Mouse (Mus musculus) hindbrain, embryonic 10.5 days (tissue): ENCODE measurements around the gene Notch3. TPM values are rescaled to one million over a fixed set of nuclear protein-coding genes. Genes with fewer than 3 reads are reported as not detected.
"Not testable (repeated sequence)": the region's sequence is repeated elsewhere in the genome, so short reads cannot be mapped to it uniquely, and the experiment has no call there.

ENCODE experiments used
- DNase-seq: peaks from one replicate; pipeline ENCODE4 v3.0.0-alpha.2; 2017; ENCODE audit warnings: low spot score
- H3K27ac ChIP-seq: fragments of 300-500 bp; sonication (generic); 2 replicates; pipeline ENCODE4 v1.5.1; 2016; ENCODE audit warnings: mild to moderate bottlenecking, moderate library complexity
- H3K27me3 ChIP-seq: fragments of 300-500 bp; sonication (generic); 2 replicates; pipeline ENCODE4 v1.6.1; 2016; ENCODE audit warnings: mild to moderate bottlenecking; ENCODE audit not compliant: poor library complexity, insufficient read depth, severe bottlenecking
- H3K36me3 ChIP-seq: fragments of 300-500 bp; sonication (generic); 2 replicates; pipeline ENCODE4 v1.6.1; 2016; ENCODE audit warnings: mild to moderate bottlenecking, moderate library complexity
- H3K4me1 ChIP-seq: fragments of 300-500 bp; sonication (generic); replicated peaks from 2 replicates; pipeline ENCODE4 v1.6.1; 2016; ENCODE audit warnings: mild to moderate bottlenecking
- H3K4me3 ChIP-seq: fragments of 300-500 bp; sonication (generic); 2 replicates; pipeline ENCODE4 v1.5.1; 2016; ENCODE audit warnings: mild to moderate bottlenecking, moderate library complexity
- H3K9me3 ChIP-seq: fragments of 300-500 bp; sonication (generic); 2 replicates; pipeline ENCODE4 v1.6.1; 2016; ENCODE audit warnings: mild to moderate bottlenecking, moderate library complexity
- WGBS: fragments of 180-500 bp; shearing (Covaris S2); methylation state at CpG from one replicate; pipeline ENCODE4 v1.1.7; 2016; 5-methylcytosine and 5-hydroxymethylcytosine counted together
- polyA plus RNA-seq: library from polyadenylated mRNA; unstranded; fragments of >200 nt; fragmentation: Nextera tagmentation; extraction: Ambion mirVana; gene quantifications from 2 replicates; pipeline ENCODE4 v1.2.1, GENCODE M21; 2016

The Notch3 gene
- 22.9 and 26.0 TPM in 2 replicates for polyA plus RNA-seq

DNA sequence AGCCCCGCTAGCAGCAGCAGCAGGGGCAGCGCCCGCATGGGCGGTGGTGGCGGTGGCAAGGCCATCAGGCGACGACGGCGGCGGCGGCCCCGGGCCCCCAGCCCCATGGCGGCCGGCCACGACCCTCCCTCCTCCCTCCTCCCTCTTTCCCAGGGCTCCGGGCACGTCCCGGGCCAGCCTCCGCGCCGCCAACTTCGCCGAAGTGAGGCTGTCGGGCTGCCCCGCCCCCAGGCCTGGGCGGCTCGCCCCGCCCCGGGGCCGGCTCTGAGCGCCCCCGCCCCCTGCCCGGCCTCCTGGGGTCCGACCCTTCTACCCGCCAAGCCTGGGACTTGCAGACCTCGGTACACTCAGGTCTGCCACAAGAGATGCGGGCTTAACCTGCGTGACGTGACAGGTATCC lies at the start of gene Notch3:
Gene Notch3, minus strand, starts transcription at position 166 of the 400 bp plus-strand sequence.
- Histone ChIP-seq H3K27me3 (peaks cover 9% of the 10 kb centered on the region; the same call in 1 of the 2 replicates), H3K27ac (peak within 1 kb of the TSS; percentile 97), H3K4me3 (peak within 1 kb of the TSS; percentile 81), H3K9me3 (no peaks in the 10 kb centered on the region), H3K36me3 (peaks cover 15% of the 10 kb centered on the region), H3K4me1 (peaks cover 57% of the 10 kb centered on the region)
- WGBS = under 1% methylated on average over 39 of the region's 39 CpGs
- peak; percentile 86 for DNase-seq

GRCm38 (mm10) chr17:32215587-32215986 lies 48.9 kb upstream of the Notch3 start:
- 72% methylated on average over 4 of the region's 4 CpGs for WGBS
- H3K36me3 ChIP-seq = peaks cover 98% of the 10 kb centered on the region
- not testable (repeated sequence) for H3K4me3 ChIP-seq, DNase-seq, H3K4me1 ChIP-seq, H3K27me3 ChIP-seq, H3K9me3 ChIP-seq, H3K27ac ChIP-seq

DNA sequence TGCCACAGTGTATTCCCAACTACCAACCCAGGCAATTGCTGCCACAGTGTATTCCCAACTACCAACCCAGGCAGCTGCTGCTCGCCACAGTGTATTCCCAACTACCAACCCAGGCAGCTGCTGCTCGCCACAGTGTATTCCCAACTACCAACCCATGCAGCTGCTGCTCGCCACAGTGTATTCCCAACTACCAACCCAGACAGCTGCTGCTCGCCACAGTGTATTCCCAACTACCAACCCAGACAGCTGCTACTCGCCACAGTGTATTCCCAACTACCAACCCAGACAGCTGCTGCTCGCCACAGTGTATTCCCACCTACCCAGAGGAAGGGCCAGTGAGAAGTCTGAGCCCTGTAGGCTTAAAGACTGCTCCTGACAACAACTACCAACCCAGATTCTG lies 44.9 kb upstream of the Notch3 start:
- not testable (repeated sequence) for H3K9me3 ChIP-seq, H3K27me3 ChIP-seq, H3K4me3 ChIP-seq, DNase-seq, H3K4me1 ChIP-seq, H3K27ac ChIP-seq
- WGBS = 96% methylated on average over 6 of the region's 6 CpGs
- H3K36me3 ChIP-seq = peaks cover 100% of the 10 kb centered on the region

DNA sequence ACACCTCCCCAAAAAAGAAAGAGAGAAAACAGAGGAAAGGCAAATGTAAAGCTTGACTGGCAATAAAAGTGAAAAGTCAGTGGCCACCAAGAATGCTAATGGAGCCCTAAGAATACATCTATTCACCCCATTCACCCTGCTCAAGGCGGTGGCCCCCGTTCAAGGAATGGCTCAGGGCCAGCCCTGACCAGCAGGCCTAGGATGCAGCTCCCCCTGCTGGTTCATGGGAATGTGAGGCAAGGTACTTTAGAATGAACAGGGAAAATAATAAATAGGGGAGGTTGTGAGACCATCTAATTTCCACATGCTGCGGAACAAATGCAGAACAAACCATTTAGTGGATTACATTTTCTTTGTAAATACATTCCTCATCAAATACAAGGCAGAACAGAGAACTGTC lies 43.1 kb upstream of the Notch3 start:
- DNase-seq = peak; percentile 58
- WGBS = 51% methylated on average over 3 of the region's 3 CpGs

GRCm38 (mm10) chr17:32209144-32209543 lies 42.5 kb upstream of the Notch3 start:
- no peak for DNase-seq
- Histone ChIP-seq H3K9me3 (no peaks in the 10 kb centered on the region), H3K27ac (no peak overlapping the region), H3K27me3 (no peaks in the 10 kb centered on the region), H3K4me3 (no peak overlapping the region), H3K4me1 (no peaks in the 10 kb centered on the region), H3K36me3 (peaks cover 100% of the 10 kb centered on the region)
- WGBS = 75% methylated on average over 6 of the region's 6 CpGs

More for the DNA sequence above, 43.1 kb upstream of the Notch3 start:
- Histone ChIP-seq H3K4me1 (no peaks in the 10 kb centered on the region), H3K36me3 (peaks cover 100% of the 10 kb centered on the region), H3K27me3 (no peaks in the 10 kb centered on the region), H3K9me3 (no peaks in the 10 kb centered on the region), H3K4me3 (no peak overlapping the region), H3K27ac (no peak overlapping the region)

- Histone ChIP-seq H3K4me3 (no peak overlapping the region), H3K9me3 (no peaks in the 10 kb centered on the region), H3K27me3 (no peaks in the 10 kb centered on the region), H3K36me3 (peaks cover 100% of the 10 kb centered on the region), H3K4me1 (no peaks in the 10 kb centered on the region), H3K27ac (no peak overlapping the region)
- 84% methylated on average over 5 of the region's 5 CpGs for WGBS
- no peak for DNase-seq
These were observed 41.1 kb upstream of the Notch3 start for GRCm38 (mm10) chr17:32207586-32208245.

- H3K36me3 ChIP-seq = peaks cover 100% of the 10 kb centered on the region
- H3K27ac ChIP-seq = no peak overlapping the region
- no peaks in the 10 kb centered on the region for H3K9me3 ChIP-seq
- H3K4me3 ChIP-seq = no peak overlapping the region
- no peak for DNase-seq
- 94% methylated on average over 3 of the region's 3 CpGs for WGBS
- no peaks in the 10 kb centered on the region for H3K27me3 ChIP-seq
- no peaks in the 10 kb centered on the region for H3K4me1 ChIP-seq
These were observed 38.7 kb upstream of the Notch3 start for GRCm38 (mm10) chr17:32205345-32205744.

GRCm38 (mm10) chr17:32202972-32203371 lies 36.3 kb upstream of the Notch3 start:
- 93% methylated on average over 3 of the region's 3 CpGs for WGBS
- Histone ChIP-seq H3K36me3 (peaks cover 100% of the 10 kb centered on the region), H3K4me1 (no peaks in the 10 kb centered on the region), H3K4me3 (no peak overlapping the region), H3K27ac (no peak overlapping the region), H3K9me3 (no peaks in the 10 kb centered on the region), H3K27me3 (no peaks in the 10 kb centered on the region)
- no peak for DNase-seq

DNA sequence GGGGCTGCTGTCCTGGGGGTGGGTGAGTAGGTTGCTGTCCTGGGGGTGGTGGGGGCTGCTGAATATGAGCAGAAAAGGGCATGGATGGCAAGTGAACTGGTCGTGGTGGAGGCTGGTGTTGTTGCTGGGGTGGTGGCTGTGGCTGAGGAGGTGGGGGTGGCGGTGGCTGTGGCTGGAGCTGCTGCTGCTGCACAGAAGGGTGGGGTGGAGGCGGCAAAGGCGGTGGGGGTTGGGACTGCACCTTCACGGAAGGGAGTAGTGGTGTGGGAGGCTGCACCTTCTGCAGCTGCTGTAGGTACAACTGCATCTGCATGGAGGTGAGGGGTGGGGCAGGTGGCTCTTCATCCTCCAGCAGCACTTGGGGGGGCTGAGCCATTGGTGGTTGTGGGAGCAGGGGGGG lies 34.4 kb upstream of the Notch3 start:
- 86% methylated on average over 5 of the region's 5 CpGs for WGBS
- DNase-seq = no peak
- no peaks in the 10 kb centered on the region for H3K9me3 ChIP-seq
- H3K4me3 ChIP-seq = no peak overlapping the region
- no peak overlapping the region for H3K27ac ChIP-seq
- H3K4me1 ChIP-seq = no peaks in the 10 kb centered on the region
- H3K27me3 ChIP-seq = no peaks in the 10 kb centered on the region
- peaks cover 100% of the 10 kb centered on the region for H3K36me3 ChIP-seq

- Histone ChIP-seq H3K4me3 (no peak overlapping the region), H3K36me3 (peaks cover 98% of the 10 kb centered on the region), H3K4me1 (no peaks in the 10 kb centered on the region), H3K27me3 (no peaks in the 10 kb centered on the region), H3K9me3 (no peaks in the 10 kb centered on the region), H3K27ac (no peak overlapping the region)
- 90% methylated on average over 2 of the region's 2 CpGs for WGBS
- no peak for DNase-seq
These were observed 33.1 kb upstream of the Notch3 start for GRCm38 (mm10) chr17:32199796-32200195.

DNA sequence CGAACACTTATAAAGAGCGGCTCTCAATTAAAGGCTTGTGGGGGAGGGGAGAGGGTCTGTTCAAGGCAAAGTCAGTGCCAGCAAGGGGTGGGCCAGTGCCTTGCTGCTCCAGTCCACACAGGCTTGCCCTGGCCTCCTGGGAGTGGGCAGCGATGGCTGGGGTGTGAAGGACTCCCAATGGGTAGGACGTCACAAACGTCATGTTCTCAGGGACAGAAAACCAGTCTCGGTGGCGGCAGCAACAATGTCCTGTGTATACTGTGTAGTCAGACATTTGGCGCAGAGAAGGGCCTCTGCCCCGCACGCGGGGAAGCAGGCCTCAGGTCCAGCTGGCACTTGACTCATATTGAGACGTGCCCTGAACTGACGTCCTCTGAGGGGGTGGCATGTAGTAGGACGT lies 30.5 kb upstream of the Notch3 start:
- no peaks in the 10 kb centered on the region for H3K9me3 ChIP-seq
- no peak overlapping the region for H3K4me3 ChIP-seq
- 93% methylated on average over 14 of the region's 14 CpGs for WGBS
- H3K27me3 ChIP-seq = no peaks in the 10 kb centered on the region
- no peak overlapping the region for H3K27ac ChIP-seq
- peaks cover 78% of the 10 kb centered on the region for H3K36me3 ChIP-seq
- H3K4me1 ChIP-seq = no peaks in the 10 kb centered on the region
- no peak for DNase-seq

DNA sequence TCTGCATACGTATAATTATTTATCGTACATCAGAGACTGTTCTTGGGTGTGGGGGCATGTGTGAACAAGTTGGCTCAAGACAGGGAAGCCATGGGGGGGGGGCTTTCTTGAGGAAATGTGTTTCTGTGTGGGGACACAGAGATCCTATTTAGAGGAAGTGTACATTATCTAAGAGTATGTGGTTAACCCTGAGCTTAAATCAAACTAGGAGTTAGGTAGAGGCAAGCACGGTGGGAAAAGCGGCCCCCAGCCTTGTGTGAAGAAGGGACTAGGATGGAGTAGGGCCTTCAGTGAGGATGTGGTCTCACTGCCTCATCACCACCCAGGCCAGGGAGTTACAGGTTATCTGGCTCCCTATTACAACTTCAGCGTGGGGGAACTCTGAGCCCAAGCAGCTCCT lies 29.1 kb upstream of the Notch3 start:
- WGBS = 95% methylated on average over 5 of the region's 5 CpGs
- DNase-seq = no peak
- H3K27me3 ChIP-seq = 0 out of 2 replicates have a peak, but pooled peaks cover 2% of the 10 kb centered on the region
- no peak overlapping the region for H3K27ac ChIP-seq
- no peaks in the 10 kb centered on the region for H3K4me1 ChIP-seq
- peaks cover 64% of the 10 kb centered on the region for H3K36me3 ChIP-seq
- H3K9me3 ChIP-seq = no peaks in the 10 kb centered on the region
- no peak overlapping the region for H3K4me3 ChIP-seq

DNA sequence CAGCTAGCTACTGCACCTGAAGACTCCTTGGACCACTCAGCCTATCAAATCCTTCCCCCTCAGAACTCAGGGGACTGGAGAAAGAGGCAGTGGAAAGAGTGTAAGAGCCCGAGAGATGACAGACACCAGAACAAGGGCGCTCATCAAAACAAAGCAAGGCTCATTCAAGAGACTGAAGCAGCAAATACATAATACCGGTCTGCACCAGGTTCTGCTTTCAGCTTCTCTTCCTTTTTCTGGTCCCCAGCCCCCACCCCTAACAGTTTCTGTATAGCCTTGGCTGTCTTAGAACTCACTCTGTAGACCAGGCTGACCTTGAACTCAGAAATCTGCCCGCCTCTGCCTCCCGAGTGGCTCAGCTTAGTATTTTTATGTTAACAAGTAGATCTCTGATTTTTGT lies 26.4 kb upstream of the Notch3 start:
- no peak for DNase-seq
- H3K4me1 ChIP-seq = peaks cover 21% of the 10 kb centered on the region
- no peak overlapping the region for H3K4me3 ChIP-seq
- H3K27me3 ChIP-seq = peaks cover 29% of the 10 kb centered on the region
- H3K9me3 ChIP-seq = no peaks in the 10 kb centered on the region
- H3K27ac ChIP-seq = no peak overlapping the region
- peaks cover 36% of the 10 kb centered on the region for H3K36me3 ChIP-seq
- WGBS = 91% methylated on average over 5 of the region's 5 CpGs

- DNase-seq = no peak
- Histone ChIP-seq H3K4me3 (peak overlapping the region; percentile 55), H3K36me3 (peaks cover 7% of the 10 kb centered on the region; the same call in 1 of the 2 replicates), H3K4me1 (peaks cover 21% of the 10 kb centered on the region), H3K27me3 (peaks cover 41% of the 10 kb centered on the region), H3K27ac (no peak overlapping the region), H3K9me3 (no peaks in the 10 kb centered on the region)
- WGBS = 15% methylated on average over 5 of the region's 5 CpGs
These were observed 23.2 kb upstream of the Notch3 start for GRCm38 (mm10) chr17:32189850-32190249.
